Comparison of ENCODE assay signal across 9 mouse cellular contexts in genomic region chr5:120146051-120146385, GRCm38 (mm10). TPM values are rescaled to one million over a fixed set of nuclear protein-coding genes. Genes with fewer than 3 reads are reported as not detected.
DNase-seq lines count a peak whose midpoint lies in the region; ATAC-seq and TF ChIP-seq lines count a peak whose summit lies in the region.
"Had no signal": no experiment of that assay in that cellular context is flagged by ENCODE, and none has a peak within 500 bp of the region (broad histone marks: within the 10 kb centered on the region; RNA-seq: fewer than 3 reads in every experiment).

No protein-coding gene starts in this region.

- H3K9me3 ChIP-seq in kidney, embryonic 16.5 days (ENCODE audit: low read length), result no peaks in the 10 kb centered on the region
- no peaks in the 10 kb centered on the region for H3K9me3 ChIP-seq in limb, embryonic 14.5 days (ENCODE audit: control insufficient read depth, low read length)
- H3K9me3 ChIP-seq: limb, embryonic 12.5 days had no signal

- peak; percentile 41 for ATAC-seq in kidney, embryonic 16.5 days (ENCODE audit: low FRiP score, low TSS enrichment)
- ATAC-seq in limb, embryonic 14.5 days (ENCODE audit: low FRiP score, low read depth), result peak; percentile 61; the same call in 1 of the 2 replicates

- H3K9ac ChIP-seq in kidney, embryonic 16.5 days (replicated peaks; ENCODE audit: low read length), result no peak overlapping the region
- H3K9ac ChIP-seq in limb, embryonic 14.5 days (ENCODE audit: low read depth, low read length, severe bottlenecking), result no peak overlapping the region
- H3K9ac ChIP-seq: limb, embryonic 12.5 days had no signal

- no peak for TF ChIP-seq POLR2A in limb, embryonic 14.5 days (IDR thresholded peaks at IDR 0.05; ENCODE audit: borderline replicate concordance, extremely low read depth, insufficient read depth, insufficient read length)

- H3K4me2 ChIP-seq in kidney, embryonic 16.5 days (replicated peaks; ENCODE audit: low read depth, low read length), result no peak overlapping the region
- no peak overlapping the region for H3K4me2 ChIP-seq in limb, embryonic 14.5 days (replicated peaks; ENCODE audit: low read depth, low read length, severe bottlenecking)
- H3K4me2 ChIP-seq: limb, embryonic 12.5 days had no signal

- DNase-seq in gastrocnemius, adult 18-20 months (ENCODE audit: low spot score), result peak; percentile 54
- no peak for DNase-seq in gastrocnemius, postnatal 25 days
- peak; percentile 86 to 88 for DNase-seq in cerebellum, postnatal 14 days
- DNase-seq in frontal cortex, postnatal 25 days (ENCODE audit: low spot score in 2 of 2), result peak; percentile 40 to 42
- peak; percentile 47 for DNase-seq in limb, embryonic 14.5 days (ENCODE audit: low spot score)
- DNase-seq in retina, embryonic 14.5 days (ENCODE audit: low spot score), result peak; percentile 88
- no peak for DNase-seq in thymus, postnatal 36 days

- 34% methylated on average over 11 of the region's 11 CpGs for WGBS in kidney, embryonic 16.5 days
- 65% methylated on average over 11 of the region's 11 CpGs for WGBS in limb, embryonic 14.5 days

- H3K27me3 ChIP-seq in kidney, embryonic 16.5 days (ENCODE audit: insufficient read depth, low read length), result no peaks in the 10 kb centered on the region
- no peaks in the 10 kb centered on the region for H3K27me3 ChIP-seq in limb, embryonic 14.5 days (ENCODE audit: control insufficient read depth, insufficient read depth, low read length)
- H3K27me3 ChIP-seq: limb, embryonic 12.5 days had no signal

- H3K4me1 ChIP-seq in kidney, embryonic 16.5 days (ENCODE audit: insufficient read depth, low read length), result peaks cover 19% of the 10 kb centered on the region; the same call in 1 of the 2 replicates
- no peaks in the 10 kb centered on the region for H3K4me1 ChIP-seq in limb, embryonic 14.5 days (ENCODE audit: control insufficient read depth, insufficient read depth, low read length)

- no peak overlapping the region for H3K4me3 ChIP-seq in kidney, embryonic 16.5 days (ENCODE audit: low read length)
- no peak overlapping the region for H3K4me3 ChIP-seq in limb, embryonic 14.5 days (replicated peaks; ENCODE audit: low read length)
- H3K4me3 ChIP-seq: limb, embryonic 12.5 days had no signal

- no peak overlapping the region for H3K27ac ChIP-seq in kidney, embryonic 16.5 days (ENCODE audit: low read length)
- no peak overlapping the region for H3K27ac ChIP-seq in limb, embryonic 14.5 days (replicated peaks; ENCODE audit: low read depth, low read length)
- H3K27ac ChIP-seq: limb, embryonic 12.5 days had no signal

- H3K36me3 ChIP-seq in kidney, embryonic 16.5 days (ENCODE audit: insufficient read depth, low read length), result peaks cover 24% of the 10 kb centered on the region
- peaks cover 48% of the 10 kb centered on the region for H3K36me3 ChIP-seq in limb, embryonic 14.5 days (ENCODE audit: control insufficient read depth, insufficient read depth, low read length)

RNA-seq across cellular contexts. Expression of gene Rbm19, which starts 29.8 kb away (rescaled TPM):
- 10 to 100 TPM; 15.2 to 20.1 TPM for total RNA-seq in gastrocnemius, adult 18-20 months (2021)
- 10 to 100 TPM; 16.8 to 18.5 TPM for total RNA-seq in gastrocnemius, postnatal 25 days (2021)
- 26.0 and 28.1 TPM in 2 replicates for polyA plus RNA-seq in kidney, embryonic 16.5 days (2015; fragmentation: Nextera tagmentation; extraction: Ambion mirVana)
- polyA plus RNA-seq in limb, embryonic 14.5 days (2012; rRNA removed), result 11.6 and 13.9 TPM in 2 replicates
- polyA plus RNA-seq in limb, embryonic 14.5 days (2014; fragmentation: Nextera tagmentation; extraction: Ambion mirVana), result 16.7 and 19.8 TPM in 2 replicates

Comparison
In these comparisons a context has a peak if more than half of its experiments do, and no peak if none do; other contexts are left out.
1. DNase-seq: peak in gastrocnemius, adult 18-20 months (single experiment), cerebellum, postnatal 14 days (2 of 2), frontal cortex, postnatal 25 days (2 of 2), limb, embryonic 14.5 days (single experiment) and retina, embryonic 14.5 days (single experiment); none in gastrocnemius, postnatal 25 days (single experiment) and thymus, postnatal 36 days (0 of 2).